Mouse (Mus musculus): ENCODE data around the gene Mast3. TPM values are rescaled to one million over a fixed set of nuclear protein-coding genes. Genes with fewer than 3 reads are reported as not detected.

Gene Mast3
- polyA plus RNA-seq (2012; rRNA removed), result 111 and 132 TPM in 2 replicates

GRCm38 (mm10) chr8:70804481-70805206 is at the start of gene Mast3:
Gene Mast3 (minus strand): TSS chr8:70805054.

DNA sequence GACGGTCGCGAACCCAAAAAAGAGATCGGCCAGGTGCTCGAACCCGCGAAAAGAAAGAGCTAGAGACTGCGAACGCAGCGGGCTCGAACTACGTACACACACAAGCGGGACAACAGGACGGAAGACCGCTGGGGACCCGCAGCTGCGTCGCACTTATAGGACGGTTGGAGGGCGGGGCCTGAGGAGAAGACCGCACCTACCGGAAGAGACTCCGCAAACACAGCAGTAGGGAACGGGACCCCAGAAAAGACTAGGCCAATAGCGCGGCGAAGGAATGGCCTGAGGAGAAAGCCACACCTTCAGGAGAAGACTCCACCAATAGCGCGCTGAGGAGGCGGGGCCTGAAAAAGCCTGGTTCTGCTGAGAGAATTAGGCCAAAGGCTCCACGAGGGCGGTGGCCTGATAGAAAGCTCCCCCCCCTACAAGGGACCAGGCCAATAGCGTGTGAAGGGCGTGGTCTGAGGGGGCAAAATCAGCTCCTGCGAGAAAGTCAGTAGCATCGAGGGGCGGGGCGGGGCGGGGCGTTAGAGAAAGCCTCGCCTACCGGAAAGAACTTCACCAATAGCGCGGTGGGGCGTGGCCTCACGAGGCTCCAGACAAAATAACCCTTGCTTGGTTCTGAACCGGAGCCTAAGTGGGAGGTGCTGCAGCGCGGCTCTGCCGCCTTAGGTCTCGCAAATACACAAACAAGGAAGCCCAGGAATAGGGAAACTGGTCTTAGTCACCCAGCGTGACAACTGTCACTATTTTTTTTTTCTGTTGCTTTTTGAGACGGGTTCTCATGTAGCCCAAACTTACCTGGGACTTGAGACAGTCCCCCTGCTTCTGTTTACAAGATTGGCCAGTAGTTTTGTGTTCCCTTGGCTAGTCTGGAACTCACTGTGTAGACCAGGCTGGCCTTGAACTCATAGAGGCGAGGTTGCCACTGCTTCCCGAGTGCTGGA is 34.8 kb upstream of the Mast3 start, which contains the start of gene Arrdc2:
Gene Arrdc2, minus strand, starts transcription at position 313 of the 944 bp plus-strand sequence.

GRCm38 (mm10) chr8:70808239-70808638 is 3.4 kb upstream of the Mast3 start, which contains the start of gene Il12rb1:
Gene Il12rb1 (plus strand): TSS chr8:70808449.

DNA sequence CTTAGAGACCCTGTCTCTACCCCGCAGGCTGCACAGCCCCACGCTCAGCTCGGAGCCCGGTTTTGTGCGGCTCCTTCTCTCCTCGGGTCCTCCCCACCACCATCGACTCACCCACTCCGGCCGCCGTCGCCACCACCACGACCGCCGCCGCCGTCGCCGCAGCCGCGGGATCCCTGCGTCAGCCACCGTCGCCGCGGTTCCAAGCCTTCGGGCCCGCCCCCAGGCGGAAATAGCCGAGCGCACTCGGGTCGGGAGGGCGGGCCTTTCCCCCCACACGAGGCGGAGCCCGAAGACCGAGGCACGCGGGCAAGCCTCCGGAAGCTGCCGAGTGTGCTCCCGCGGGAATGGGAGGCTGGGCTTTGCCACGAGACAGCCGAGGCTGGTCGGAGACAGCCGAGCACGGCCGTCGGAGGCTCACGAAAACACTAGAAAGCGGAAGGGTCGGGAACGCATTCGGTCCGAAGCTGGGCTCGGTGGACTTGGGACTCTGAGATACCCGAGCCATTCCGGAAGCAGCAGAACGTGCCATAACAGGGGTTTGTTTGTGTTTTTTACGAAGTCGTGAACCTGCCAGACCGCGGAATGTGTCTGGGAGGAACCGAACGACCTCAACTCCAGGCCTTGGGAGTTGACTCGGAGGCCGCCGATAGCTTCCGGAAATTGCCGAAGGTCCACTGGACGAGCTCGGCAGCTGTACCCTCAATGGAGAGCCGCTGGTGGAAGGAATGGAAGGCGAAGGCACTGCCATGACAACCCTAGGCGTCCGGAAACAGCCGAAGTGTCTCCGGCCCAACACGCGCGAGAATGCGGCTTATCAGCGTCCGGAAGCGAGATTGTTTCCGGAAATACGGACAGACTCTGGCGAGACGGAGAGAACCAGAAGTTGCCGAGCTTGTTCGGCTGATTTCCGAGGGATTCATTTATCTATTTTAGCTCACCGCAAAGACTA is 28.1 kb downstream of the Mast3 start, which contains the start of gene Pik3r2:
Gene Pik3r2, minus strand, starts transcription at position 218 of the 949 bp plus-strand sequence.

GRCm38 (mm10) chr8:70760775-70761406 is 44.0 kb downstream of the Mast3 start, which contains the start of gene Mpv17l2:
Gene Mpv17l2 (minus strand): TSS chr8:70760946.

DNA sequence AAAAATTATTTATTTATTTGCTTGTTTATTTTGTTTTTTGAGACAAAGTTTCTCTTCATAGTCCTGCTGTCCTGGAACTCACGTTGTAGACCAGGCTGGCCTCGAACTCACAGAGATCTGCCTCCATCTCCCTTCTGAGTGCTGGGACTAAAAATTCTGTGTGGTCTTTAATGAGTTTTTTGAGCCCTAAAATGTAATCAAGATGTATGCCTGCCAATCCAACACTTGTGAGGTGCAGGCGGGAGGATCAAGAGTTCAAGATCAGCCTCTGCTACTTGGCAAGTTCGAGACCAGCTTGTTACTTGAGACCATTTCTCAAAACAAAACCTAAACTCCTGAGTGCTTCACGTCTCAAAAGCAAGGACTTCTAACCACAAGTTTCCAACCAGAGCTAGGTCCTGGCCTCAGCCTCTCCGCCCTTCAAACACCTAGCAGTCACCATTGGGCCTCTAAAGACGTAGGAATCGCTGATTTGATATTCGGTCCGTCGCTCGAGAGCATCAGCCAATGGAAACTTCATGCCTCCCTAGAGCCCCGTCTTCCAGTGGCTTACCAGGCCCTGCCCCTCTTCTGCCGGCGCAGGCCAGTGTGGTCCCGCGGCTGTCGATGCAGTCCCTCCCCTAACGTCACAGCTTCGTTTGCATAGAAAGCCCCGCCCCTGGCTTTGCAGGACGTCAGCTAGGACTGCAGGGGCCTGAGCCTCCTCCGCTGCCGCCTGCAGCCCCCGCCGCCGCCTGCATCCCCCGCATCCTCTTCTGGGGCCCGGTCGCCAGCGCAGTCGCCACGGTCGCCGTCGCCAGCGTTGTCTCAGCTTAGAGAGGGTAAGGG is 50.6 kb downstream of the Mast3 start, which contains the start of gene Rab3a:
Gene Rab3a, plus strand, starts transcription at position 637 of the 828 bp plus-strand sequence.

Other genes starting within 250 kb of the Mast3 start
- gene Isyna1, start 210.7 kb downstream of the Mast3 start, polyA plus RNA-seq (2012; rRNA removed), result 867 and 914 TPM in 2 replicates
- gene Ssbp4, start 196.2 kb downstream of the Mast3 start, polyA plus RNA-seq (2012; rRNA removed), result 426 and 602 TPM in 2 replicates
- gene Lrrc25, start 188.9 kb downstream of the Mast3 start, polyA plus RNA-seq (2012; rRNA removed), result 11.0 and 12.7 TPM in 2 replicates
- gene Gdf15, start 172.6 kb downstream of the Mast3 start, polyA plus RNA-seq (2012; rRNA removed), result 11.8 and 16.3 TPM in 2 replicates
- 100 and 112 TPM in 2 replicates for gene Pgpep1, start 144.7 kb downstream of the Mast3 start, polyA plus RNA-seq (2012; rRNA removed)
- gene Lsm4, start 131.8 kb downstream of the Mast3 start, polyA plus RNA-seq (2012; rRNA removed), result 179 and 190 TPM in 2 replicates
- gene Jund, start 106.1 kb downstream of the Mast3 start, polyA plus RNA-seq (2012; rRNA removed), result 689 and 1,003 TPM in 2 replicates
- gene Iqcn, start 101.6 kb downstream of the Mast3 start, polyA plus RNA-seq (2012; rRNA removed), result 0.03 TPM in 2 replicates
- 0.60 and 0.89 TPM in 2 replicates for gene Gm3336, start 86.5 kb downstream of the Mast3 start, polyA plus RNA-seq (2012; rRNA removed)
- 3.5 and 6.5 TPM in 2 replicates for gene Pde4c, start 81.3 kb downstream of the Mast3 start, polyA plus RNA-seq (2012; rRNA removed)
- gene Rab3a, start 50.4 kb downstream of the Mast3 start, polyA plus RNA-seq (2012; rRNA removed), result 50.0 and 67.9 TPM in 2 replicates
- gene Mpv17l2, start 44.1 kb downstream of the Mast3 start, polyA plus RNA-seq (2012; rRNA removed), result 210 and 274 TPM in 2 replicates
- 322 and 352 TPM in 2 replicates for gene Pik3r2, start 28.3 kb downstream of the Mast3 start, polyA plus RNA-seq (2012; rRNA removed)
- gene Il12rb1, start 3.4 kb upstream of the Mast3 start, polyA plus RNA-seq (2012; rRNA removed), result 1.1 and 1.5 TPM in 2 replicates
- 97.4 and 114 TPM in 2 replicates for gene Arrdc2, start 34.7 kb upstream of the Mast3 start, polyA plus RNA-seq (2012; rRNA removed)
- gene Kcnn1, start 58.2 kb upstream of the Mast3 start, polyA plus RNA-seq (2012; rRNA removed), result 7.1 and 9.1 TPM in 2 replicates
- 65.2 and 65.7 TPM in 2 replicates for gene Ccdc124, start 68.9 kb upstream of the Mast3 start, polyA plus RNA-seq (2012; rRNA removed)
- gene Slc5a5, start 87.7 kb upstream of the Mast3 start, polyA plus RNA-seq (2012; rRNA removed), result 0.64 and 0.89 TPM in 2 replicates
- gene Rpl18a, start 92.4 kb upstream of the Mast3 start, polyA plus RNA-seq (2012; rRNA removed), result 10,537 and 11,448 TPM in 2 replicates
- gene Map1s, start 100.9 kb upstream of the Mast3 start, polyA plus RNA-seq (2012; rRNA removed), result 125 and 138 TPM in 2 replicates